16 mouse cellular contexts compared by ENCODE assay signal in the genomic region with DNA sequence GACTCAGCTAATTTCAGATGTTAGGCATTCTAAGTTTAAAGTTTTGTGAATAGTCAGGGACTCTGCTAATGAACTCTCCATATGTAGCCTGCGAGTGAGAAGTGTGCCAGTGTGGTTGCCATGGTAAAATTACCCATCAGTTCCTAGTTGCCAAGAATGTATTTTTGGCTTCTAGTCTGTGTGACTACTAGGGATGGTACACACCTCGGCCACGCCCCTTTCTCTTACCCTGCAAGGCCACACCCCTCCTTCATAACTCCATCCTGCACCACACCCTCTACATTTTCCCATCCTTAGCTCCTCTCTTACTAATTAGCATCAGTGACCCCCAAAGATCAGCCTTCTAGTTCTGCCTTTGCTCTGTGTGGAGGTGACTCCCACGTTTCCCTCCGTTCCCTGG. TPM values are rescaled to one million over a fixed set of nuclear protein-coding genes. Genes with fewer than 3 reads are reported as not detected.
DNase-seq lines count a peak whose midpoint lies in the region; ATAC-seq lines count a peak whose summit lies in the region.
"Had no signal": no experiment of that assay in that cellular context is flagged by ENCODE, and none has a peak within 500 bp of the region (broad histone marks: within the 10 kb centered on the region; RNA-seq: fewer than 3 reads in every experiment).

No protein-coding gene starts in this region.

- 79% methylated on average over 5 of the region's 5 CpGs for WGBS in forebrain, embryonic 13.5 days
- 97% methylated on average over 5 of the region's 5 CpGs for WGBS in forebrain, embryonic 10.5 days
- WGBS in limb, embryonic 15.5 days: 87% methylated on average over 5 of the region's 5 CpGs
- WGBS in limb, embryonic 10.5 days: 97% methylated on average over 5 of the region's 5 CpGs
- WGBS in liver, embryonic 13.5 days (ENCODE audit: insufficient replicate concordance): 67% methylated on average over 5 of the region's 5 CpGs
- 84% methylated on average over 5 of the region's 5 CpGs for WGBS in hindbrain, embryonic 12.5 days

- no peaks in the 10 kb centered on the region for H3K27me3 ChIP-seq in forebrain, embryonic 13.5 days
- H3K27me3 ChIP-seq in forebrain, embryonic 10.5 days (ENCODE audit: poor library complexity, severe bottlenecking): no peaks in the 10 kb centered on the region
- no peaks in the 10 kb centered on the region for H3K27me3 ChIP-seq in limb, embryonic 15.5 days
- no peaks in the 10 kb centered on the region for H3K27me3 ChIP-seq in limb, embryonic 10.5 days (ENCODE audit: low read depth, poor library complexity, severe bottlenecking)
- H3K27me3 ChIP-seq in liver, embryonic 13.5 days: no peaks in the 10 kb centered on the region
- no peaks in the 10 kb centered on the region for H3K27me3 ChIP-seq in hindbrain, embryonic 12.5 days
- H3K27me3 ChIP-seq: heart, embryonic 15.5 days; neural tube, embryonic 15.5 days; stomach, embryonic 15.5 days had no signal

- H3K4me2 ChIP-seq in forebrain, embryonic 13.5 days: no peak overlapping the region
- H3K4me2 ChIP-seq in limb, embryonic 15.5 days: no peak overlapping the region
- H3K4me2 ChIP-seq in liver, embryonic 13.5 days: no peak overlapping the region
- no peak overlapping the region for H3K4me2 ChIP-seq in hindbrain, embryonic 12.5 days (replicated peaks)
- H3K4me2 ChIP-seq: heart, embryonic 15.5 days; hindbrain, embryonic 14.5 days; lung, embryonic 14.5 days; neural tube, embryonic 15.5 days; stomach, embryonic 15.5 days had no signal

- H3K36me3 ChIP-seq in forebrain, embryonic 13.5 days (ENCODE audit: poor library complexity, severe bottlenecking): no peaks in the 10 kb centered on the region
- H3K36me3 ChIP-seq in forebrain, embryonic 10.5 days (replicated peaks): peaks cover 45% of the 10 kb centered on the region
- 0 out of 2 replicates have a peak, but pooled peaks cover 4% of the 10 kb centered on the region for H3K36me3 ChIP-seq in limb, embryonic 15.5 days
- H3K36me3 ChIP-seq in limb, embryonic 10.5 days: peaks cover 24% of the 10 kb centered on the region; the same call in 1 of the 2 replicates
- peaks cover 63% of the 10 kb centered on the region for H3K36me3 ChIP-seq in liver, embryonic 13.5 days
- no peaks in the 10 kb centered on the region for H3K36me3 ChIP-seq in hindbrain, embryonic 12.5 days
- H3K36me3 ChIP-seq: heart, embryonic 15.5 days; neural tube, embryonic 15.5 days; stomach, embryonic 15.5 days had no signal

- DNase-seq in forebrain, embryonic 10.5 days (ENCODE audit: extremely low spot score, low spot score): no peak
- no peak for DNase-seq in limb, embryonic 10.5 days (ENCODE audit: low spot score)
- DNase-seq in ZHBTc4 (ENCODE audit: low read depth, low spot score): peak; percentile 24
- DNase-seq in liver, embryonic 13.5 days: no peak
- DNase-seq in kidney, adult 18-20 months: no peak
- DNase-seq: cerebellum, adult 18-20 months; kidney, postnatal 25 days; lung, embryonic 14.5 days had no signal

- no peak overlapping the region for H3K9ac ChIP-seq in forebrain, embryonic 13.5 days
- H3K9ac ChIP-seq in limb, embryonic 15.5 days: no peak overlapping the region
- no peak overlapping the region for H3K9ac ChIP-seq in liver, embryonic 13.5 days
- no peak overlapping the region for H3K9ac ChIP-seq in hindbrain, embryonic 12.5 days
- H3K9ac ChIP-seq: heart, embryonic 15.5 days; hindbrain, embryonic 14.5 days; lung, embryonic 14.5 days; neural tube, embryonic 15.5 days; stomach, embryonic 15.5 days had no signal

- H3K9me3 ChIP-seq in forebrain, embryonic 13.5 days (replicated peaks): no peaks in the 10 kb centered on the region
- H3K9me3 ChIP-seq in forebrain, embryonic 10.5 days: no peaks in the 10 kb centered on the region
- no peaks in the 10 kb centered on the region for H3K9me3 ChIP-seq in limb, embryonic 15.5 days
- H3K9me3 ChIP-seq in limb, embryonic 10.5 days (replicated peaks): no peaks in the 10 kb centered on the region
- no peaks in the 10 kb centered on the region for H3K9me3 ChIP-seq in liver, embryonic 13.5 days (replicated peaks)
- no peaks in the 10 kb centered on the region for H3K9me3 ChIP-seq in hindbrain, embryonic 12.5 days (replicated peaks)
- H3K9me3 ChIP-seq: heart, embryonic 15.5 days; neural tube, embryonic 15.5 days; stomach, embryonic 15.5 days had no signal

- ATAC-seq in forebrain, embryonic 13.5 days: peak; percentile 31; the same call in 1 of the 2 replicates
- 0 out of 2 replicates have a peak, but pooled peaks have one; percentile 11 for ATAC-seq in limb, embryonic 15.5 days (ENCODE audit: insufficient number of reproducible peaks, low FRiP score, low TSS enrichment, low read depth)
- ATAC-seq in liver, embryonic 13.5 days (ENCODE audit: low read depth): 0 out of 2 replicates have a peak, but pooled peaks have one; percentile 30
- no peak for ATAC-seq in hindbrain, embryonic 12.5 days (ENCODE audit: low FRiP score)
- ATAC-seq: intestine, postnatal 0 days had no signal

- H3K27ac ChIP-seq in forebrain, embryonic 13.5 days: no peak overlapping the region
- H3K27ac ChIP-seq in forebrain, embryonic 10.5 days: no peak overlapping the region
- peak overlapping the region; percentile 43; the same call in 1 of the 2 replicates for H3K27ac ChIP-seq in limb, embryonic 15.5 days
- no peak overlapping the region for H3K27ac ChIP-seq in limb, embryonic 10.5 days
- no peak overlapping the region for H3K27ac ChIP-seq in liver, embryonic 13.5 days
- no peak overlapping the region for H3K27ac ChIP-seq in hindbrain, embryonic 12.5 days
- H3K27ac ChIP-seq: heart, embryonic 15.5 days; hindbrain, embryonic 14.5 days; neural tube, embryonic 15.5 days; stomach, embryonic 15.5 days had no signal

- H3K4me3 ChIP-seq in forebrain, embryonic 13.5 days: no peak overlapping the region
- no peak overlapping the region for H3K4me3 ChIP-seq in forebrain, embryonic 10.5 days
- H3K4me3 ChIP-seq in limb, embryonic 15.5 days: no peak overlapping the region
- no peak overlapping the region for H3K4me3 ChIP-seq in limb, embryonic 10.5 days
- H3K4me3 ChIP-seq in liver, embryonic 13.5 days (replicated peaks): no peak overlapping the region
- H3K4me3 ChIP-seq in hindbrain, embryonic 12.5 days: no peak overlapping the region
- H3K4me3 ChIP-seq: heart, embryonic 15.5 days; neural tube, embryonic 15.5 days; stomach, embryonic 15.5 days had no signal

- H3K4me1 ChIP-seq in forebrain, embryonic 13.5 days: no peaks in the 10 kb centered on the region
- no peaks in the 10 kb centered on the region for H3K4me1 ChIP-seq in forebrain, embryonic 10.5 days
- peaks cover 6% of the 10 kb centered on the region; the same call in 1 of the 2 replicates for H3K4me1 ChIP-seq in limb, embryonic 15.5 days
- 0 out of 2 replicates have a peak, but pooled peaks cover 3% of the 10 kb centered on the region for H3K4me1 ChIP-seq in limb, embryonic 10.5 days
- H3K4me1 ChIP-seq in liver, embryonic 13.5 days (replicated peaks): no peaks in the 10 kb centered on the region
- 0 out of 2 replicates have a peak, but pooled peaks cover 4% of the 10 kb centered on the region for H3K4me1 ChIP-seq in hindbrain, embryonic 12.5 days
- H3K4me1 ChIP-seq: heart, embryonic 15.5 days had no signal

RNA-seq across cellular contexts. Expression of gene Mthfd1l, which starts 29.8 kb away (rescaled TPM):
- 5.2 and 6.4 TPM in 2 replicates for polyA plus RNA-seq in forebrain, embryonic 13.5 days (2015; fragmentation: Nextera tagmentation; extraction: Ambion mirVana)
- polyA plus RNA-seq in forebrain, embryonic 10.5 days (2016; fragmentation: Nextera tagmentation; extraction: Ambion mirVana): 24.5 and 26.8 TPM in 2 replicates
- polyA plus RNA-seq in limb, embryonic 15.5 days (2015; fragmentation: Nextera tagmentation; extraction: Ambion mirVana): 8.3 and 9.0 TPM in 2 replicates
- 19.5 and 25.6 TPM in 2 replicates for polyA plus RNA-seq in limb, embryonic 10.5 days (2016; fragmentation: Nextera tagmentation; extraction: Ambion mirVana)
- polyA plus RNA-seq in liver, embryonic 13.5 days (2015; fragmentation: Nextera tagmentation; extraction: Ambion mirVana): 26.0 and 31.2 TPM in 2 replicates
- polyA plus RNA-seq in hindbrain, embryonic 12.5 days (2016; fragmentation: Nextera tagmentation; extraction: Ambion mirVana): 8.3 and 9.1 TPM in 2 replicates
